Mouse (Mus musculus): ENCODE measurements around the gene Mien1.

DNA sequence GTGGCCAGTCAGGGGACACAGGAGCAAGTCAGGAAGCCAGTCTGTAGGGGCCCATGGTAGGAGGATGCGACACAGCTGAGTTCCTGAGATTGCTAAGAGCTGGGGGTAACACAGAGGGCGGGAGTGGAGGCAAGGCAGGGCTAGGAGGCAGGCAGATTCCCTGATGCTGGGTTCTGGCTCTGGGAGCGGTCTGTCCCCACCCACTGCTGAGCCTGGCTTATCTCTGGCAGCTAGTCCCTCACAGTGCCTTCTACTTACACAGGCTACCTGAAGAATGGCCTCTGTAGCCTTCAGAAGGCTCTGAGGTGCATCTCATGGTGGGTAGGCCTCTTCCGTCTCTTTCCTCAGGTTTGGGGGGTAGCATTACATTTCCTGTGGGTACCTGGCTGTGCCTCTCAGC, 46.1 kb downstream of the Mien1 start:
- TF ChIP-seq CTCF (IDR thresholded peaks at IDR 0.05; ENCODE audit: extremely low read depth, insufficient read depth, low read length) (no peak), POLR2A (IDR thresholded peaks at IDR 0.05; ENCODE audit: extremely low read depth, insufficient read depth, low read length) (no peak)
